Mouse (Mus musculus) yolk sac, embryonic 10.5 days (tissue): ENCODE data around the gene Ptprd.

Experiments used
- DNase-seq: peaks from one replicate; pipeline ENCODE4 v3.0.0-alpha.2; 2017; ENCODE audit warnings: low spot score

Ptprd gene

DNA sequence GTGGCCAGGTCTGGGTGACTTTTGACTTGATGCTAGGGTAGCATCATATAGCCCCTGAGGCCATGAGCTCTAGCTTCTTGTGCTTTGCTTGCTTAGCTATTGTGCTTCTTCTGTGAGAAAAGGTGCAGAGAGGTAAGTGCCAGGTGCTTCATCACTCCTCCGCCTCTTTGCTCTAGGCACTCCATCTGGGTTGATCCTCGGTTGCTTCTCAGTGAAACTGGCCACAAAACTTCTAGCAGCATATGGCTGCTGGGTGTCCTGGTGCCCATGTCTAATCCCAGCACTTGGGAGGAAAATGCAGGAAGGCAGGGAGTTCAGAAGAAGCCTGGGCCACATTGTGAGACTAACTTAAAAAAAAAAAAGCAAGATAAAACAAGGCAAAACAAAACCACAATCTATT is 1895.8 kb downstream of the Ptprd start:
- no peak for DNase-seq

DNA sequence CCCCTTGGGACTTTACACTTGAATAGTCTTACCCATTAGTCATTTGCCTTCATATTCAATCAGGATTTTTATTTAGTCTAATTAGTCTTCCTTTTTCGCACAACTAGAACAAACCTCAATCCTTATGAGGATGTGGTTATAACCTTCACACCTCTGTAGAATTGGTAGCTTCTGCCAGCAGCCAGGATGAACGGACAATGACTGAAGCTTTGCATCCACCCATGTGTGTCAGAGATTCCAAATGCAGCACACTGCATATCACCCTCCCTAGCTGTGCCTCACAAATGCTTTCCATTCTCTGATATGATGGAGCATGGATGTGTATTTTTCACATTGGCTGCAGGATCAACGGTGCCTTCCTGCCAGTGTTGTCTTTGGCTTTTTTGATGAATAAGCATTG is 1898.0 kb downstream of the Ptprd start:
- DNase-seq = no peak

DNA sequence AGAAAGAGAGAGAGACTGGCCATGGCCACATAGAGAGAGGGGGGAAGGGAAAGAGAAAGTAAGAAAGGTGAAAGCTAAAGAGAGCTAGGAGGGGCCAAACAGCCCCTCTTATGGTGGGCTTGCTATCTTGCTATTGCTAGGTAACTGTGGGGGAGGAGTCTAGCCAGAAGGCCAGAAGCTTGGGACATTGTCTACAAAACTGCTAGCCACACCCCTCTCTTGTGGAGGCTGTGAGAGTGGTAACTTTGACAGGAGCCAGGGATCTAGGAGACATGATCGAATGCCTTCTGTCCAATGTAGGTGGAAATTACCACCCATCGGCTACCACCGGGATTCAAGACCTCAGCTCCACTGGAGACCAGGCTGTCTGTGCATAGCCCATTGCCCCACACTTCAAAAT is 1899.2 kb downstream of the Ptprd start:
- no peak for DNase-seq

DNA sequence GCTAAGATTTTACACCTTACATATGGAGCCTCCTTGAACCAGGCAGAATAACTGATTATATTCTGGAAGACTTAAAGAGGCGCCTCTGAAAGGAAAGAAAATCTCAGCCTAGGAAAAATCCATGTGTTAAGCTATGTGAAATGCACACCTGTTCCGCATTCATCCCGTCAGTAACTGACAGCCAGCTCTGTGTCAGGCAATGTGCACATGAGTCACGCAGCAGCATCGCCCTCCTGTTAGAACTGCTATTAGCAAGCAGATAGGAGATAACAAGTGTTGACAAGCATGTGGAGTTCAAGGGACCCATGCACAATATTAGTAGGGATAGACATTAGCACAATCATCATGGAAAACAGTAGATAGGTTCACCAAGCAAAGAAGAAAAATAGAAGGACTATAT is 1905.8 kb downstream of the Ptprd start:
- DNase-seq = no peak

DNA sequence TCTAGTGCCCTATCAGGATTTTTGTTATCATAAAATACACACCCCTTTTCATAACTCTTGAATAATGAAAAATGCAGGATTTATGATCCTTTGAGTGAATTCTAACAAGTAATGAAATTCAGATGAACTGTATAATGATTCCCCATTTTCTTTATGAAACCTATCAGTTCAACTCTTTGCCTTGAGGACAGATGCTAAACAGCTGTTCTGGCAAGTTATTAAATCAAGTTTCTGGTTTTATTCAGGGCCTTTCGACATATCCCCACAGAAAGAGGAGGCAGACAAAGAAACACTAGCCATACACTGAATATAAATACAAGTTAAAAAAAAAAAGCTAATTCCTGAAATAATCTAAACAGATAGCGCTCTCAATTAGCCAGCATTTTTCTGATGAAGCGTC is 1914.4 kb downstream of the Ptprd start:
- no peak for DNase-seq

DNA sequence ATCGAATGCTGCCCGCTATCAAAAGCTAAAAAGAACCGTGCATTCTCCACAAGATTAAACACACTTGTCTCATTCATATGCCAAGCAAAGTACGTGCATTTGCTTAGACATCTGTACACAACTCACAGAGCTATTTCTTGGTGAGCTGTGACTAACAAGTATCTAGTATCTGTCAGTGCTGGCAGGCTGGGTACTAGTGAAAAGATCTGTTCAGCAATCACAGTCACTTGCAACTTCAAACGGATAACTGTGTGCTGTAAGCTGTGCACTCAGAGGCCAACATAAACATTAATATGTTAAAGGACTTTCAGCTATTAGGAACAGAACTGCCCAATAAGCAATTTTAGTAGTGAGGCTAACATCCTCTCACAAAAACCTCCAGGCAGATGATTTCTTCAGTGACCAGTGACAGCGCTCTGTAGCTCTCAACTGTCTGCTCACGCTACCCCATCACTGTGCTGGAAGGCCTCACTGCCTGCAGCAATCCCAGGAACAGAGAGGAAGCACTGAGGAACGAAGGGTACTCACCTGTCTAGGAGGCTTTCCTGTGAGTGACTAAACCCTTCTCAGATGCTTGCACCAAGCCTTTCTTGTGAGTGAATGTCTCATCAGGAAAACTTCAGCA is 1918.9 kb downstream of the Ptprd start:
- DNase-seq = no peak

DNA sequence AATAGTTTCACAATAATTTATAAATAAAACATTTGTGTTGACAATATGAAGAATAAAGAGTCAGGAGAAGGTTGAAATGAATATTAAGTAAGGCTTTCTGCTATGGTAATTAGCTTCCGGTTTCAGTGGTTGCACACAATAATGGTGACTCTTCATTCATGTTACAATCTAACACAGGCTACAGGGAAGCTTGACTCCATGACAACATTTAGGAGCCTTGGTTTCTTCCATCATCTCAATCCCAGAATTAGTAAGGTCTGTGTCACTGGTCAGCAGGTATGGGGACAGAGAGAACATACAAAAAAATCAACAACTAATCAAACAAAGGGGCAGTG is 1921.3 kb downstream of the Ptprd start:
- no peak for DNase-seq

DNA sequence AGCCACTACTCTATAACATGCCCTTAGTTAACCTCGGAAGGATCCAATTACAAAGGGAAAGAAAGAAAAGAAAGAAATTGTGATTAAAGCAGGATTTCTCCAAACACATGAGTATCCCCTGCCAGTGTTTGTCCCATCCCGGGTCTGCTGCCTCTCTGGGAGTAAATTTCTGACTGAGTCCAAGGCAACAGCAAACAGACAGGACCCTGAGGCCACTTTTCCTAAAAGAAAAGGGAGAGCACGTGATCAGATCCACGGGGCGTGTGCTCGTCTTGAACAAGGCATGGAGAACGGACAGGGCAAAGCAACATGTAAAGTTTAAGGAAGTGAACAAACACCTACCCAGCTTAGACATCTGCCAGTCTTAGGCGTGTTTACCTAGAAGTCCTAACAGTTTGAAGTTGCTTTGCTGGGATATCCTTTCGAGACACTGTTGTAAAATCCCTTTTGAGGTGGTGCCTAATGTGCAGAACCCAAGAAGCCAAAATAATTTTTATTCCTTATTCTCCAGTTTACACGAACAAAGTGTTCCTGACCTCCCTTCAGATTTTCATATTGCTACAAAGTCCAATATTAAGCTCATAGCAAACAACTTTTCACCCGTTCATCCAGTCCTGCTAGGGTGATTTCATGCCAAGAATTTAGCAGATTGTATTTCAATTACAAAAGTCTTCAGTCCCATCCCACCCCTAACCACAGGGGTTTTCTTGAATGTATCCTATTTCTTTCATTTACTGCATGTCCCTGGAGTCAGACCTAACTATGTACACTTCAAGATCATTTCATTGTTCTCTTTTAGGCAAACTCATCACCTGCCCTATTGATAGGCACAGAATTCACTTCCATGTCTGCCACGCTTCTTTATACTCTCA is 1921.9 kb downstream of the Ptprd start:
- no peak for DNase-seq

DNA sequence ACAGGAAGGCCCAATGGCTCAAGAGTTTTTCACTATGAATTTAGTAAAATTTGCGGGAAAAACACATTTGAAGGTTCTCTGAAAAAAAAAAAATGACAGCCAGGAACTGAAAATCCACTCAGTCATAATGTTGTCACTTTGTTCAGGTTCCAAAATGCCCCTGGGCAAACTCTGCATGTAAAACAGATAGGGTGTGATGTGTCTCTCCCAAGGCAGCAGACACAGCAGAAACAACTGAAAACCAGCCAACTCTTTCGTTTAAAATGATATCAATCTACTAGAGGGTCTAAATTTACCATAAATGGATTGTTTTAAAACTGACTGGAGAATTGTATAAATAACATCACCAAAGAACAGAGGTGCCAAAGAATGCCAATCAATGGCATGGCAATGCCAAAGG is 1925.7 kb downstream of the Ptprd start:
- no peak for DNase-seq

DNA sequence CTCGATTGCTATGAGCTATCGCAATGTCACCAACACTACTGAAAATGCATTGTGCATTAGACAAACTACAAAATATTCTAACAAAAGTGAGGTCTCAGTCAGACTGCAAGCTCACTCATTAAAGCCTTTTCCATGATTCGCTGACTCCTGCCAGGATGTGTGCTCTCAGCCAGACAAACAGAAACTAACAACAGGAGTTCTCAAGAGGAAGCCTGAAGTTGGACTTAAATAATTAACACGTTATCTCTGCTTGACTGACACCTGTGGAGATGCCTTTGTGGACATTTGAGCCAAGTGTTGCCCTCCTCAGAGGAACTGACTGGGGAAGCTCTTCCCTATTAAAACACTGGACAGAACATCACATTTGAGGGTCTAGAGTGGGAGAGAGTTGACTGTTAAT is 1928.9 kb downstream of the Ptprd start:
- DNase-seq = no peak

DNA sequence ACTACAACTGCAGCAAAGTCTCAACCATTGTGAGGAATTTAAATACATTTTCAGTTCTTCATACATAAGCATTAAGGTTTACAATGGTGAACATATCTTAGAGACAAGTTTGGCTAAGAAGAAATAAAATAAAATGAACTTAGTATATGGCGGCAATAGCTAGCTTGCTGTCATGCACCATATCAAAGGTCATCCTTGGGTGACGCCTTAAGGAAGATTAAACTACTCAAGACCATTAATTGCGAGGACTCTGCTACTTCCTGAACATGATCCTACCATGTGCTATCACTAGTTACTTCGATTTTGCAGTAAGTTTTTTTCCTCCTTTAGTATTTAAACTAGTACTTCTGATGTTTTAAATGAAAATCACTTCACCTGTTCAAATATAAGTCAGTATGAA is 1949.0 kb downstream of the Ptprd start:
- no peak for DNase-seq

DNA sequence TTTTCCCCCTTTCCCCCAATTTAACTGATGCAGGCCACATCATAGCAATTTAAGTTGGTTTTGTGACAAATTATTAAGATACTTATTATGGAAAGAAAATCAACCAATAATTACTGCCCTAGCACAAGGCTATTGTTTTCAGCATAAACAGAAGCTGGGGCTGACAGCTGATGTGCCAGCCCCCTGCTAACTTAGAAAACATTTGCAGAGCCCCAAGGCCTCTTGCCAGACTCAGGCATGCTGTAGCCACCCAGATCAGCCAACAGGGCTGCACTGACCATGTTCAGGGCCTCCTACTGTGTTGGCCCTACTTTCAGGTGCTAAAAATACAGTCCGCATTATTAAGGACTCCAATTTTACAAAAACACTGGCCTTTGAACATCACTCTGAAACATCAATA is 1951.1 kb downstream of the Ptprd start:
- DNase-seq = no peak

DNA sequence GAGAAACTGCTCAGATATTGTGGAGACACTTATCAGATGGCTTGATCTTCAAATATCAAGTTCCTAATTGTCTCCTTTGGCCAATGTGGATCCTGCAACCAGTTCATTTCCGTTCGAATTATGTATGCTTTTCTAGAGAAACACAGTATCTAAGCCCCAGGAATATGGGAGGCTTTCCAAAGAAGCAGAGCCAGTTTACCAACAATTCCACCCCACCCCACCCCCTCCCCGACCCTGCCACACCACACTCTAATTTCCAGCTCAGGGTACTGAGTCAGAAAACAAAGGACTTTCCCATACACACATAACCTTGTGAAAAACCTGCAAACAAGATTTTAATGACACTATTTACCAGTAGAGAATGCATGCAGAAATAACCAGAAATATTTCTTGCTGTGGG is 1951.5 kb downstream of the Ptprd start:
- DNase-seq = no peak

DNA sequence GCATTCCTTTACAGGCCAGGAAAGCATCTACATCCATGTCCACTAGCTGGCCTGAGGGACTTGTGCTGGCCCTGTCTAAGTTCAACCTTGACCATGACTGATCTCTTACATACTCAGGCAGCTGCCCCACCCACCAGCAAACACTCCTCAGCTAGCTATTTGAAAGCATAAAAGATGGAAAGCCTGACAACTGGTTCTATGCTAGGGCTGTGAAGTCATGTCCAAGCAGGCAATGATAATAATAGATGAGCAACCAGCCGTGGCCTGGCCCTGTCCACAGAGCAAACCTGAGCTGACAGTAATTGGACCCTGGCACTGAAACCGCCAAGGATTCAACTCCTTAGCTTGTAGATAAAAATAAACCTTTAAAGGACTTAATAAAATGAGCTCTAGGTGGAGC is 1952.1 kb downstream of the Ptprd start:
- no peak for DNase-seq

DNA sequence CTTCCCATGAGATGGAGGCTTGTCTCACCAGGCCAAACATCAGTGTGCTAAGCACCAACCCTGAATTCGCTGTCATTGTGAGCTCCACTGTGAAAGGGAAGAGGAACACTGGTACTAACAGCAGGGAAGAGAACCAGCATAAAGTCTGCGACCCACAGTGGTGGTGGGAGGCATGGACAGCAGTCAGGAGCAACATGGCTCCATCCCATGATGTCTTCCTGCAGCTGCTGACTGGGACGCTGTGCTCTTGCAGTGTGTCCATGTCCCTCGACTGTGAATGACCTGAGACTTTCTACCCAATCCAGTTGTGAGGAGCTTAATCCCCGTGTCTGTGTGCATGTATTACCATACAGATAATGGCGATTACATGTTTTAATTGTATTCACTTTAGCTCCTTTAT is 1967.4 kb downstream of the Ptprd start:
- no peak for DNase-seq

DNA sequence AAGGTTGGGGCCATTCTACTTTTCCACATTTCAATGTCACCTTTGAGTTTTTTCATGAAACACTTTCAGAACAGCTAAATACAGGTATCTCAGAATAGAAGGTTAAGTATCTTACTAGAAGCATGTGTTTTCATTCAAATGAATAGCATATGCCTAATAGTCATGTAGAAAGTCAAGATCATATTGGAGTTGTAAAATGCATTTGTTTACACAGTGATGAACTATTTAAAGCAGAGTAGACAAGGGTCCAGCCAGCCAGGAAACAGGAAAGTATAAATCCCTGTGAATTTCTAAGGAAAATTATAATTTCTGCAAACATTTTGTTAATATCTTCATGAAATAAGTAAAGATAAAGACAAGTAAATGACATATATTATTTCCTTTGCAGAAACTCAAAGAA is 1970.2 kb downstream of the Ptprd start:
- DNase-seq = no peak

DNA sequence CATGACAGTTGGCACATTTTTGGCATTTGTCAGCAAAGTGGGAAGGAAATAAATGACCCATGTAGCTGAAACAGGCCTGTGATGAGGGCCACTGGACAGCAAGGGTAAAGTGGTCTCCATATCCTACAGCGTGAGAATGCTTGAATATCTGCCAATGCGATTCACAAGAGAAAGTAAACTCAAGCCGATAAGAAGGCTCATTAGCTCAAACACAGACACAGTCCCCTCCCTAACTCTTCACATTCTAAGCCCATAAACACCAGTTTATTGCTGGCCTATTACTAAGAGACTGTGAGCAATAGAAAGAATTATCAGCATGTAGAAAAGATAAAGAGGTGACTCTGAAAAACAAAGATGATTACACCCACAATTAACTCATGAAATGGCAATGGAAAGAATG is 1970.6 kb downstream of the Ptprd start:
- no peak for DNase-seq

DNA sequence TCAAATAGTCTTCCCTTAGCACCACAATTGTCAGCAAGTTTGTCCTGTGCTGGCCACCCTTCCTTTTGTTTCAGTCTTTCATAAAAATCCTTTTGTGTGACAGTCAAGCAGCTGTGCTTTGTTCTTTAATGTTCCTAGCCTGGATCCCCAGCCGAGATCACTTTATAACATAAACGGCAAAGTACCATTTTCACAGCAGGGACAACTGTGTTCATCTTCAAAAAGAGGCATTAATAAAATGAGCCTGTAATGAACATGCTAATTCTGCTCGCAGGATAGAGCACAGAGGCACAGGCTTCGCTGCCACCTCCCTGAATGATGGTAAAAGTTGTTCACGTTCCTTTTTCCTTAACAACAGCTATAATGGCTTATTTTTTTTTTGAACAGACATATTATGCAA is 1972.7 kb downstream of the Ptprd start:
- DNase-seq = no peak

DNA sequence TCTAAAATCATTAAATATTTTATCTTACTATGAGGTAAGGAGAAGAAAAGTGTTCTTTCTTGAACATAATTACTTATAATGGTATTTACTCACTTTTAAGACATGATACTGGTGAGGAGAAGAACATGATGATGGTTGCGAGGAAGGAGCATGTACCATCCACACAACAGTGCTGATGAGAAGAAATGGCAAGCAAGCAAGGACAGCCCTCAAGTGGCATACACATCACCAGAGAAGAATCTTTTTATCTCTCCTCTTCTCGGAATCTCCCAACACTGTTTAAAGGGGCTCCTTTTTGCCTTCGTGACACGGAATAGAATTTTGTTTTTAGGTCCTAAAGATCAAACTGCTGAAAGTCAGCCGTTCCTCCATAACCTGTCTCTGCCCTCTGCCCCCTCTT is 1973.2 kb downstream of the Ptprd start:
- DNase-seq = no peak

DNA sequence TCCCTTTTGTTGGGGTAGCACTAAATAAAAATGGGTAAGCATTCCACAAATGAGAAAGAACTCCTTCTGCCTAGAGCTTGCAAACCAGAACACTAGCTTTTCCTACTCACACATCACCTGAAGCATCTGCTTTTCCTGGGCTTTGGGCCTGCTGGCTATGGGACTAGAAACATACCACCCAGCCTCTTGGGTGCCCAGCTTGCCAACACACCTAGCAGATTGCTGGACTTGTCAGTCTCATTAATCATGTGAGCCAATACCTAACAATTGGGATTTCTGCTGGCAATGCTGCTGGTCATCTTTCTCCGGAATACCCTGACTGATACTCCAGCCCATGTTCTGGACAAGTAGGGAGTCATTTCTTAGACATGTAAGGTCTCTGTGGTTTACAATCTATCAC is 1973.9 kb downstream of the Ptprd start:
- no peak for DNase-seq

DNA sequence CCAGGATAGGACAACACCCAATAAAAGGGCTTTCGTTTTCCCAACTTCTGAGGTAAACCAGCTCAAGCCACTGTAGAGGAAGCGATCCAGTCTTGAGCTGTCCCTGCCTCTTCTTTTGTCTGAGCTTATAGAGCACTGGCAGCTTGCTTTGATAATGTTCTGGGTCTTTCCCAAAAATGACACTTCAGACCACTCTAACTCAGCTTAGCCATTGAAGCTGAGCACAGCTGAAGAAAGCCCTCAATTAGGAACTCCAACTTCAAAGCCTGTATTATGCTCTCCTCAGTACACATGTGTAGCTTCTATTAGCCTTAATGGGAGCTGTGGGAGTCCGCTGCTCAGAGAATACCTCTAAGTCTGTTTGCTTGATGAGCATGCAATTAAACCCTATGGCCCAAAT is 1988.0 kb downstream of the Ptprd start:
- DNase-seq = no peak

DNA sequence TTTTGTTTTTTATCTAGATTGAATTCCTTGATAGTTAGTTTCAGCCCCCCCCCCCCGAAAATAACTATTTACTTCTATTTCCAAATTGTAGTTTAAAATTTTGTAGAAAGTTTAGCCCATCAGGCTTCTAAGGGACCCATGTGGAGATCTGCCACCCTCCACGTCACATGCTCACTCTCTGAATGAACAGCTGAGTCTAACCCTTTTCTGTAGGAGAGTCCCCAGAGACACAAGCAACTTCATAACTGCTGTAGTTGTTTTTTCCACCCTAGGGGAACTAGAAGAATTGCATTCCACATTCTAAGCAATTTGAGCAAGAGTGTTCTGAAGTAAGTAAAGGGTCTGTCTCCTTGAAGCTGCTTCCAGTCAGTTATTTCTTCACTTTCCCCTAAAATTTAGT is 1989.2 kb downstream of the Ptprd start:
- DNase-seq = no peak

DNA sequence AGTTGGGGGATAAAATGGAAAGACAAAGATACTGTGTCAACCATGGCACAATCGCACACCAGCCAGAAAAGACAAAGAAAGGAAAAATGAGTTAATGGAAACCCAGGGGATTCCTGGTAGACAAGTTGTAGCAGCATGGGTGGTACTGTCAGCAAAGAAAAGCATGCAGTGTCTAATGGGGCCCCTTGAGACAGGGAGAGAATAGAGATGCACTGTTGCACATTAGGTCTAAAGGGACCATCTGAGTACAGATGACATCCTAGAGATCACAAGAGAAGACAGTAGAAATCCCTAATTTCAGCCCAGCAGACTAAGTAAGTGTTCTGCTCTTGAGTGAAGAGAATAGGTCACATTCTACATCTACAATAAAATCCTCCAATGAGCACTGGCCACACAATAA is 1993.7 kb downstream of the Ptprd start:
- DNase-seq = no peak

DNA sequence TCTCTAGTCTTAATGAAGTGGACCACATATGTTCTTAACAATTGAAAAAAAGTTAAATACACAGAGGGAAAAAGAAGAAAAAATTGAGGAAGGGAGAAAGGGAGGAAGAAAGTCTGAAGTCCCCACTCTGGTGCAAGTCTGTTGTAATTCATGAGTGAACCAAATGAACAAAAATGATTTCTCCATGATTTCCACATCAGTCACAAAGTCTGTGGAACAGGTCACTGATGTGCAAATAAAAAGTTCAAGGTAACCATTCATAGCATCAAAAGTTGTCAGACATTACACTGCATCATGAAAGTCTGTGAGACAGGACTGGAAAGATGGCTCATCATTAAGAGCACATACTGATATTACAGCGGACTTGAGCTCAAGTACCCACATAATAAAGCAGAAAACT is 1996.6 kb downstream of the Ptprd start:
- DNase-seq = no peak
